Mouse (Mus musculus): ENCODE measurements around the gene Ankrd49. TPM values are rescaled to one million over a fixed set of nuclear protein-coding genes. Genes with fewer than 3 reads are reported as not detected.

Gene Ankrd49
- polyA plus RNA-seq, 1 experiment from 2014 or later = 35.7 TPM

DNA sequence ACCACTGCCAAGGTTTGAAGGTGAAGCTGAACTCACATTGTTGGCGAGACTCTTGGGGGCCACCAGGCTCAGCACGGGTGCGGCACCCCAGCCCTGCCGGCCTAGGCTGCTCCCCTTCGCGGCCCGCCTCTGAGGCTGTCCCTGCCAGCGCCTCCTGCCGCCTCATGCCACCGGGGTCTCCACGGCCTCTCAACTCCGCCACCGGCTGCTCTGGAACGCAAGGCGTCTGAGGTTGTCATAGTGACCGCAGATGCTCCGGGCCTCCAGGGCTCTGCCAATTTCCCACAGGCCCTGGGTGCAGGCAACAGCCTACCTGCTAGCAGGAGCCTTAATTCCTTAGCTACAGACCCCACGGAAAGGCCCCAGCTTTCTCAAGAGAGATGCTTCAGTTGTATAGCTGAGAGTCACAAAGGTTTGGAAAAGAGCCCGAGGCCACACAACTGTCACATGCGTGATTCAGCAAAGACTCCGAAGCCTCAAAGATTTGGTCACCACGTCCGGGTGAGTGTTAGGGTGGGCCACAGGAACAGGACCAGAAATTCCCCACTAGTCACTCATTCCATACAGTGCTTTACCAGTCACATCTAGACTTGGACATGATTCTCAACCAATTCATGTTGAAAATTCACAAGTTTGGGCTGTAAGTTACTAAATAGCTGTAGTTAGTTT is 13.7 kb downstream of the Ankrd49 start, which contains the start of gene 1700012B09Rik:
TSS of gene 1700012B09Rik (minus strand) at position 228 of the 669 bp plus-strand sequence.
- Histone ChIP-seq H3K9me3 (no peaks in the 10 kb centered on the region), H3K27ac (no peak within 1 kb of the TSS), H3K4me2 (peak within 1 kb of the TSS; percentile 39), H3K4me3 (no peak within 1 kb of the TSS), H3K4me1 (replicated peaks) (peaks cover 23% of the 10 kb centered on the region), H3K9ac (peak within 1 kb of the TSS; percentile 55), H3K36me3 (no peaks in the 10 kb centered on the region), H3K27me3 (peaks cover 8% of the 10 kb centered on the region; the same call in 1 of the 2 replicates)
- WGBS = 17% methylated on average over 23 of the region's 23 CpGs
- peak; percentile 61; the same call in 1 of the 2 replicates for ATAC-seq (ENCODE audit: low FRiP score)

GRCm38 (mm10) chr9:14769811-14770210 is 14.8 kb downstream of the Ankrd49 start:
- Histone ChIP-seq H3K27me3 (peaks cover 8% of the 10 kb centered on the region; the same call in 1 of the 2 replicates), H3K9me3 (no peaks in the 10 kb centered on the region), H3K4me1 (replicated peaks) (peaks cover 23% of the 10 kb centered on the region), H3K9ac (0 out of 2 replicates have a peak overlapping the region, but pooled peaks have one; percentile 49), H3K4me2 (no peak overlapping the region), H3K27ac (no peak overlapping the region), H3K4me3 (no peak overlapping the region), H3K36me3 (no peaks in the 10 kb centered on the region)
- ATAC-seq (ENCODE audit: low FRiP score) = peak; percentile 37; the same call in 1 of the 2 replicates
- WGBS = 51% methylated on average over 5 of the region's 6 CpGs

DNA sequence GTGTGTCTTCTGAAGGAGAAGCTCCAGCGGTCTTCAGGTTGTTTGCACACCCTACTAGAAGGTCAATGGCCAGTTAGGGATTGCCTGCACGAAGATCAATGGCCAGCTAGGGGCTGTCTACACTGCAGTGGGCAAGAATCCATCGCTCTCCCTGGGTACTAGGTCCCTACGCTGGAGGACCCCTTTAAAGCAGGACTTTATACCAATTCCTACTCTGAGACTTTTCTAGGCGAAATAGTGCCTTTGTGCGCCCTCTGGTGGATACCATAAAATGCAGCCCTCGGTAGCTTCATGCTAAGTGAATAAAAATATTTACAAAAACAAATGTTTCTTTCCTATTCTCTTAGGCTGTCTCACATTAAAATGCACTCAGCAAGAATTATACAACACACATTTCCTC is 19.9 kb downstream of the Ankrd49 start:
- Histone ChIP-seq H3K4me1 (replicated peaks) (peaks cover 10% of the 10 kb centered on the region), H3K9ac (no peak overlapping the region), H3K36me3 (no peaks in the 10 kb centered on the region), H3K27ac (no peak overlapping the region), H3K9me3 (no peaks in the 10 kb centered on the region), H3K4me2 (no peak overlapping the region), H3K27me3 (0 out of 2 replicates have a peak, but pooled peaks cover 3% of the 10 kb centered on the region), H3K4me3 (no peak overlapping the region)
- no peak for ATAC-seq (ENCODE audit: low FRiP score)
- 30% methylated on average over 7 of the region's 7 CpGs for WGBS

DNA sequence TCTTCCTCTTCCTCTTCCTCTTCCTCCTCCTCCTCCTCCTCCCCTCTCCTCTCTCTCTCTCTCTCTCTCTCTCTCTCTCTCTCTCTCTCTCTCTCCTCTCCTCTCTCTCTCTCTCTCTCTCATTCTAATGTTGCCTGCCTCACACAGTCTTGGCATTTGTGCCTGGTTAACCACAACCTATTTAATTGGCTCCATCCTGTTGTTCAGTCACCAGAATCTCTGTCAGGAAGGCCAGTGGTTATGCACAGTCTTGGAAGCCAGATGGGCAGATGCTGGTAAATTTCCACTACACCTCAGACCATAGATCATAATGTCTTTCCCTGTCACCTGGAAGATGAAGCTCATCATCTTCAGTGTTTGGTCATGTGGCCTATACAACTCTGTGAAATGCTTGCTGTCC is 25.4 kb downstream of the Ankrd49 start:
- H3K9me3 ChIP-seq = no peaks in the 10 kb centered on the region
- no peaks in the 10 kb centered on the region for H3K27me3 ChIP-seq
- no peak overlapping the region for H3K4me2 ChIP-seq

GRCm38 (mm10) chr9:14758590-14758989 is 26.1 kb downstream of the Ankrd49 start:
- WGBS = 79% methylated on average over 7 of the region's 7 CpGs
- no peaks in the 10 kb centered on the region for H3K27me3 ChIP-seq
- no peak overlapping the region for H3K4me3 ChIP-seq
- no peaks in the 10 kb centered on the region for H3K4me1 ChIP-seq (replicated peaks)
- H3K27ac ChIP-seq = no peak overlapping the region
- H3K36me3 ChIP-seq = no peaks in the 10 kb centered on the region
- H3K4me2 ChIP-seq = no peak overlapping the region
- no peak for ATAC-seq (ENCODE audit: low FRiP score)
- H3K9me3 ChIP-seq = no peaks in the 10 kb centered on the region
- H3K9ac ChIP-seq = no peak overlapping the region

More for the DNA sequence above, 25.4 kb downstream of the Ankrd49 start:
- Histone ChIP-seq H3K9ac (no peak overlapping the region), H3K36me3 (no peaks in the 10 kb centered on the region), H3K27ac (no peak overlapping the region), H3K4me1 (replicated peaks) (no peaks in the 10 kb centered on the region), H3K4me3 (no peak overlapping the region)
- ATAC-seq (ENCODE audit: low FRiP score) = no peak

GRCm38 (mm10) chr9:14754469-14754868 is 30.2 kb downstream of the Ankrd49 start:
- Histone ChIP-seq H3K27ac (no peak overlapping the region), H3K36me3 (no peaks in the 10 kb centered on the region), H3K27me3 (peaks cover 18% of the 10 kb centered on the region), H3K4me1 (replicated peaks) (peaks cover 16% of the 10 kb centered on the region), H3K4me3 (no peak overlapping the region), H3K4me2 (no peak overlapping the region), H3K9ac (no peak overlapping the region), H3K9me3 (no peaks in the 10 kb centered on the region)
- no peak for ATAC-seq (ENCODE audit: low FRiP score)
- WGBS = 91% methylated on average over 3 of the region's 3 CpGs

- Histone ChIP-seq H3K4me2 (no peak overlapping the region), H3K4me1 (replicated peaks) (peaks cover 16% of the 10 kb centered on the region), H3K27ac (no peak overlapping the region), H3K27me3 (peaks cover 22% of the 10 kb centered on the region), H3K36me3 (no peaks in the 10 kb centered on the region), H3K9me3 (no peaks in the 10 kb centered on the region), H3K9ac (no peak overlapping the region), H3K4me3 (no peak overlapping the region)
- ATAC-seq (ENCODE audit: low FRiP score) = no peak
These were observed 30.7 kb downstream of the Ankrd49 start for GRCm38 (mm10) chr9:14753947-14754346.

DNA sequence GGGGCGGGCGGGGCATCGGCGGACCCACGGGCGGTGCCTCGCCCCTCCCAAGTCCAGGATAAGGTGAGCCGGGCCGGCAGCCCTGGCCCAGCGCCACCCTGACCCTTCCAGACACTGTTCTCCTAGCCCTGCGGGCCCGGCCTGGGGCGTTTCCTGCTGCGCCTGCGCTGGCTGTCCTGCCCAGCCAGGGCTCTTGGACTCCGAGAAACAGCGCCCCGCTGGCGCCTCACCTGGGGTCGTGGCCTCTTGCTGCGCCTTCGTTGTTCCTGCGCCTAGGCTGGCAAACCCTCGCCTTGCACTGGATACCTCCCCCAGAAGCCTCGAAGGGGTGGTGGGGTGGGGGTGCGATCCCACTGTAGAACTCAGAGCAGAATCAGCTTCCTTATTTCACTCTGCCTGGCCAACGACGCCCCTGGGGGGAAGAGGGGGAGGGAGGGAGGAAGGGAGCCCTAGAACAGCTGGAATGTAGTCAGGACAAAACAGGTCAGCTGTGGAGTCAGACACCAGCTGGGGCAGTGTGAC is 32.6 kb downstream of the Ankrd49 start, which contains the start of gene Fut4:
TSS of gene Fut4 (minus strand) at position 393 of the 522 bp plus-strand sequence.
- Histone ChIP-seq H3K36me3 (no peaks in the 10 kb centered on the region), H3K4me3 (peak within 1 kb of the TSS; percentile 56), H3K9ac (peak within 1 kb of the TSS; percentile 76), H3K4me2 (peak within 1 kb of the TSS; percentile 86), H3K27me3 (peaks cover 22% of the 10 kb centered on the region), H3K9me3 (no peaks in the 10 kb centered on the region), H3K27ac (no peak within 1 kb of the TSS; the same call in 1 of the 2 replicates), H3K4me1 (replicated peaks) (peaks cover 16% of the 10 kb centered on the region)
- WGBS = under 1% methylated on average over 23 of the region's 28 CpGs
- peak; percentile 89 for ATAC-seq (ENCODE audit: low FRiP score)

DNA sequence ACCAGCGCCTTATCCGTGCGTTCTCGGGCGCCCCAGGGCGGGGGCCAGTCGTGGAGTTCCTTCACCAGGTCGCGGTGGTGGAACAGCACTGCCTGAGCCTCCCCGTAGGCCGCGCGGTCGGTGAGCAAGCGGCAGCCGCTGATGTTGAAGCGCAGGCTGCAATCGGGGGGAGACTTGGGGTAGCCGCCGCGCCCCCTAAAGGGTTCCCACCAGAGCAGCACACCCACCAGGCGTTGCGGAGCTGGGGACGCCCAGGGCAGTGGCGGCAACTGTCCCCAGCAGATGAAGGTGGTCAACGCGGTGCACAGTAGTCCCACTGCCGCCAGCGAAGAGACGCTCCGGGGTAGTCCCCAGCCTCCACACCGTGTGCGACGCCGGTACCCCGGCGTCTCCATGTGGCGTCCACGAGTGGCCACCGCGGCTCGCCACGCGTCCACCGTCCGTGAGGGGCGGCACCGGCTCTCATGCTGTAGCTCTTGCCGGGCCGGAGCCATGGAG is 33.1 kb downstream of the Ankrd49 start:
- WGBS = under 1% methylated on average over 48 of the region's 50 CpGs
- peak; percentile 90 for ATAC-seq (ENCODE audit: low FRiP score)
- no peak overlapping the region; the same call in 1 of the 2 replicates for H3K27ac ChIP-seq

DNA sequence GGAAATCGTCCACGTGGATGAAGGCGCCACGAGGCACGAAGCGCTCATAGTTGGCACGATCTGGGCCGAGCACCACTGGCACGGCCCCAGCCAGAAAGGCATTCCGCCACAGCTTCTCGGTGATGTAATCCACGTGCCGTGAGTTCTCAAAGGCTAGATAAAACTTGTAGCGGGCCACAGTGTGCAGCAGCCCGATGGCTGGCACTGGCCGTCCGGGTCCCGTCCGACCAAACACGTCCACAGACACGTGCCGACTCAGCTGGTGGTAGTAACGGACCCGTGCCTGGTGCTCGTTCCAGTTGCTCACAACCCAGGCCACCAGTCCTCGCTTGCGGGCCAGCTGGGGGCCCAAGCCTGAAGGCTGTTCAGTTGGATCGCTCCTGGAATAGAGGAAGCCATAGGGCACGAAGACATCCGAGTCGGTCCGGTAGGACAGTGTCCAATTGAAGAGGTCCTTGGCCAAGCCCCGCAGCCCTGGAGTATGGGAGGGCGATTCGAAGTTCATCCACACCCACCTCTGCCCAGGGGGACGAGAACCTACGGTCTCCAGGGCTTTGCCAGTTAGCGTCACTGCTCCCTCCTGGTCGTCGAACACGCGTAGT is 33.7 kb downstream of the Ankrd49 start:
- peak overlapping the region; percentile 86 for H3K4me2 ChIP-seq
- peak overlapping the region; percentile 76 for H3K9ac ChIP-seq
- WGBS = 60% methylated on average over 42 of the region's 42 CpGs
- peaks cover 22% of the 10 kb centered on the region for H3K27me3 ChIP-seq
- no peak overlapping the region for H3K27ac ChIP-seq
- H3K4me3 ChIP-seq = peak overlapping the region; percentile 56
- H3K36me3 ChIP-seq = no peaks in the 10 kb centered on the region
- no peaks in the 10 kb centered on the region for H3K9me3 ChIP-seq
- ATAC-seq (ENCODE audit: low FRiP score) = peak; percentile 33
- H3K4me1 ChIP-seq (replicated peaks) = peaks cover 16% of the 10 kb centered on the region

More for the DNA sequence above, 33.1 kb downstream of the Ankrd49 start:
- Histone ChIP-seq H3K9ac (peak overlapping the region; percentile 76), H3K4me3 (peak overlapping the region; percentile 56), H3K36me3 (no peaks in the 10 kb centered on the region), H3K9me3 (no peaks in the 10 kb centered on the region), H3K27me3 (peaks cover 22% of the 10 kb centered on the region), H3K4me2 (peak overlapping the region; percentile 86), H3K4me1 (replicated peaks) (peaks cover 16% of the 10 kb centered on the region)

GRCm38 (mm10) chr9:14740151-14740924 is 44.3 kb downstream of the Ankrd49 start, which contains the start of gene Piwil4:
Piwil4 (minus strand) TSS chr9:14740733.
- H3K4me1 ChIP-seq (replicated peaks) = no peaks in the 10 kb centered on the region
- H3K27me3 ChIP-seq = no peaks in the 10 kb centered on the region
- no peaks in the 10 kb centered on the region for H3K36me3 ChIP-seq
- H3K4me3 ChIP-seq = no peak within 1 kb of the TSS
- 87% methylated on average over 19 of the region's 19 CpGs for WGBS
- no peaks in the 10 kb centered on the region for H3K9me3 ChIP-seq
- H3K27ac ChIP-seq = no peak within 1 kb of the TSS
- no peak within 1 kb of the TSS for H3K9ac ChIP-seq
- no peak for ATAC-seq (ENCODE audit: low FRiP score)
- H3K4me2 ChIP-seq = no peak within 1 kb of the TSS
